9 mouse cellular contexts compared by ENCODE assay signal in genomic region chr15:99049473-99050253, GRCm38 (mm10). TPM values are rescaled to one million over a fixed set of nuclear protein-coding genes. Genes with fewer than 3 reads are reported as not detected.
DNase-seq lines count a peak whose midpoint lies in the region; ATAC-seq and TF ChIP-seq lines count a peak whose summit lies in the region.
"Had no signal": no experiment of that assay in that cellular context is flagged by ENCODE, and none has a peak within 500 bp of the region (broad histone marks: within the 10 kb centered on the region; RNA-seq: fewer than 3 reads in every experiment).

No protein-coding gene starts in this region.

- no peak overlapping the region for H3K9ac ChIP-seq in liver, embryonic 11.5 days (ENCODE audit: low read depth, low read length)
- H3K9ac ChIP-seq in lung, postnatal 0 days (replicated peaks; ENCODE audit: low read depth), result no peak overlapping the region

- peaks cover 28% of the 10 kb centered on the region for H3K27me3 ChIP-seq in liver, embryonic 11.5 days (replicated peaks; ENCODE audit: control insufficient read depth, insufficient read depth, low read length)
- H3K27me3 ChIP-seq in lung, postnatal 0 days (replicated peaks; ENCODE audit: insufficient read depth, low read length), result peaks cover 15% of the 10 kb centered on the region
- no peaks in the 10 kb centered on the region; the same call in 1 of the 2 replicates for H3K27me3 ChIP-seq in small intestine, adult 2 months (ENCODE audit: control insufficient read depth, insufficient read depth, low read length)

- no peaks in the 10 kb centered on the region for H3K4me1 ChIP-seq in liver, embryonic 11.5 days (replicated peaks; ENCODE audit: control insufficient read depth, insufficient read depth, low read length)
- no peaks in the 10 kb centered on the region for H3K4me1 ChIP-seq in lung, postnatal 0 days (ENCODE audit: insufficient read depth, low read depth, low read length)
- H3K4me1 ChIP-seq in small intestine, adult 2 months (ENCODE audit: control insufficient read depth, insufficient read depth, insufficient read length, low read length), result peaks cover 3% of the 10 kb centered on the region; the same call in 1 of the 2 replicates

- peak; percentile 90 for TF ChIP-seq CTCF in lung, postnatal 0 days (IDR thresholded peaks at IDR 0.05)
- TF ChIP-seq CTCF in small intestine, adult 2 months (IDR thresholded peaks at IDR 0.05; ENCODE audit: extremely low read depth, insufficient read length, insufficient replicate concordance, low read depth, low read length), result peak; percentile 74; the same call in 1 of the 2 replicates

- TF ChIP-seq POLR2A in small intestine, adult 2 months (IDR thresholded peaks at IDR 0.05; ENCODE audit: low read depth, low read length), result no peak

- H3K4me2 ChIP-seq in liver, embryonic 11.5 days, result no peak overlapping the region
- H3K4me2 ChIP-seq in lung, postnatal 0 days (replicated peaks; ENCODE audit: low read depth, low read length), result no peak overlapping the region

- H3K9me3 ChIP-seq in liver, embryonic 11.5 days (ENCODE audit: control insufficient read depth, low read length), result no peaks in the 10 kb centered on the region
- H3K9me3 ChIP-seq in lung, postnatal 0 days (ENCODE audit: low read length), result no peaks in the 10 kb centered on the region

- no peak overlapping the region for H3K27ac ChIP-seq in liver, embryonic 11.5 days (ENCODE audit: low read depth, low read length)
- no peak overlapping the region for H3K27ac ChIP-seq in lung, postnatal 0 days (ENCODE audit: low read length)
- no peak overlapping the region for H3K27ac ChIP-seq in small intestine, adult 2 months (ENCODE audit: insufficient read depth, low read depth, low read length)

- H3K36me3 ChIP-seq in liver, embryonic 11.5 days (ENCODE audit: control insufficient read depth, insufficient read depth, low read length), result no peaks in the 10 kb centered on the region
- H3K36me3 ChIP-seq in lung, postnatal 0 days (ENCODE audit: insufficient read depth, low read length), result no peaks in the 10 kb centered on the region
- no peaks in the 10 kb centered on the region for H3K36me3 ChIP-seq in small intestine, adult 2 months (ENCODE audit: control insufficient read depth, insufficient read depth, low read length)

- ATAC-seq in liver, embryonic 11.5 days (replicated peaks; ENCODE audit: low FRiP score), result no peak
- peak; percentile 32 for ATAC-seq in inflammation-experienced regulatory T-cells, adult 6 months
- peak; percentile 30; the same call in 1 of the 2 replicates for ATAC-seq in lung, postnatal 0 days

- TF ChIP-seq EP300 in lung, postnatal 0 days (IDR thresholded peaks at IDR 0.05), result no peak

- no peak overlapping the region for H3K4me3 ChIP-seq in liver, embryonic 11.5 days (ENCODE audit: low read depth, low read length)
- H3K4me3 ChIP-seq in lung, postnatal 0 days (ENCODE audit: low read depth, low read length), result no peak overlapping the region
- H3K4me3 ChIP-seq in small intestine, adult 2 months (ENCODE audit: low read depth, low read length), result no peak overlapping the region

- WGBS in liver, embryonic 11.5 days, result 24% methylated on average over 13 of the region's 13 CpGs
- WGBS in lung, postnatal 0 days, result 29% methylated on average over 13 of the region's 13 CpGs
- 31% methylated on average over 13 of the region's 13 CpGs for whole genome bisulfite sequencing in small intestine, adult 2 months

- peak; percentile 51 for DNase-seq in liver
- DNase-seq in liver, embryonic 11.5 days (ENCODE audit: low spot score), result no peak
- peak; percentile 87 for DNase-seq in MN1 (ENCODE audit: low spot score)
- DNase-seq in cerebellum, postnatal 14 days, result peak; percentile 74
- DNase-seq in lung, postnatal 0 days (ENCODE audit: low spot score), result peak; percentile 82

RNA-seq across cellular contexts. Expression of gene Prph, which starts 5.3 kb away (rescaled TPM):
- 0.36 and 0.90 TPM in 2 replicates for polyA plus RNA-seq in liver, embryonic 11.5 days (2014; fragmentation: Nextera tagmentation; extraction: Ambion mirVana)
- polyA plus RNA-seq in inflammation-experienced regulatory T-cells, adult 6 months (2017; shearing (Covaris generic)), result not detected
- polyA plus RNA-seq in lung, postnatal 0 days (2015; fragmentation: Nextera tagmentation; extraction: Ambion mirVana), result 0.32 and 0.42 TPM in 2 replicates
- polyA plus RNA-seq in small intestine, adult 2 months (2012; rRNA removed), result 4.6 and 4.8 TPM in 2 replicates

RNA-seq across cellular contexts. Expression of gene Tuba1c, which starts 20.0 kb away (rescaled TPM):
- 202 and 214 TPM in 2 replicates for polyA plus RNA-seq in liver, embryonic 11.5 days (2014; fragmentation: Nextera tagmentation; extraction: Ambion mirVana)
- polyA plus RNA-seq in inflammation-experienced regulatory T-cells, adult 6 months (2017; shearing (Covaris generic)), result 100 to 1,000 TPM in 1 of 3 experiments, 10 to 100 TPM in 2; 70.4 to 203 (median 83.7) TPM
- 45.1 and 53.2 TPM in 2 replicates for polyA plus RNA-seq in lung, postnatal 0 days (2015; fragmentation: Nextera tagmentation; extraction: Ambion mirVana)
- 252 and 382 TPM in 2 replicates for polyA plus RNA-seq in small intestine, adult 2 months (2012; rRNA removed)

RNA-seq across cellular contexts. Expression of gene Troap, which starts 24.7 kb away (rescaled TPM):
- polyA plus RNA-seq in liver, embryonic 11.5 days (2014; fragmentation: Nextera tagmentation; extraction: Ambion mirVana), result 26.5 and 27.8 TPM in 2 replicates
- polyA plus RNA-seq in inflammation-experienced regulatory T-cells, adult 6 months (2017; shearing (Covaris generic)), result 1 to 10 TPM in 2 of 3 experiments, under 1 TPM in 1; 0.92 to 9.3 (median 1.1) TPM
- 0.95 and 0.99 TPM in 2 replicates for polyA plus RNA-seq in lung, postnatal 0 days (2015; fragmentation: Nextera tagmentation; extraction: Ambion mirVana)
- polyA plus RNA-seq in small intestine, adult 2 months (2012; rRNA removed), result 5.3 and 9.0 TPM in 2 replicates

RNA-seq across cellular contexts. Expression of gene C1ql4, which starts 38.0 kb away (rescaled TPM):
- 0.25 TPM in 1 of 2 replicates, not detected in the other for polyA plus RNA-seq in liver, embryonic 11.5 days (2014; fragmentation: Nextera tagmentation; extraction: Ambion mirVana)
- not detected for polyA plus RNA-seq in inflammation-experienced regulatory T-cells, adult 6 months (2017; shearing (Covaris generic))
- polyA plus RNA-seq in lung, postnatal 0 days (2015; fragmentation: Nextera tagmentation; extraction: Ambion mirVana), result not detected in 2 replicates
- not detected in 2 replicates for polyA plus RNA-seq in small intestine, adult 2 months (2012; rRNA removed)
- polyA plus RNA-seq: frontal cortex, adult 2 months; lung, embryonic 16.5 days had no signal

RNA-seq across cellular contexts. Expression of gene Dnajc22, which starts 43.3 kb away (rescaled TPM):
- 17.1 and 19.8 TPM in 2 replicates for polyA plus RNA-seq in liver, embryonic 11.5 days (2014; fragmentation: Nextera tagmentation; extraction: Ambion mirVana)
- not detected for polyA plus RNA-seq in inflammation-experienced regulatory T-cells, adult 6 months (2017; shearing (Covaris generic))
- polyA plus RNA-seq in lung, postnatal 0 days (2015; fragmentation: Nextera tagmentation; extraction: Ambion mirVana), result 0.50 and 0.96 TPM in 2 replicates
- polyA plus RNA-seq in small intestine, adult 2 months (2012; rRNA removed), result 24.6 and 43.2 TPM in 2 replicates
- polyA plus RNA-seq: frontal cortex, adult 2 months had no signal
